Mouse (Mus musculus): ENCODE measurements around the gene Tmem131l. TPM values are rescaled to one million over a fixed set of nuclear protein-coding genes. Genes with fewer than 3 reads are reported as not detected.

Tmem131l gene
- 10 to 100 TPM in 1 of 2 experiments, 1 to 10 TPM in 1; 8.8 to 18.9 TPM for polyA plus RNA-seq (2012; fragmentation: generic; extraction: Trizol)

GRCm38 (mm10) chr3:84039646-84040475 lies at the start of gene Tmem131l:
Tmem131l (minus strand) TSS chr3:84040175.

Other genes with a start within 250 kb of the Tmem131l start
- gene Tlr2, start 198.4 kb downstream of the Tmem131l start, polyA plus RNA-seq (2012; fragmentation: generic; extraction: Trizol), result 1 to 10 TPM in 1 of 2 experiments, under 1 TPM in 1; 0.98 to 7.3 TPM
- 10 to 100 TPM in 1 of 2 experiments, 1 to 10 TPM in 1; 2.6 to 11.7 TPM for gene Mnd1, start 115.6 kb upstream of the Tmem131l start, polyA plus RNA-seq (2012; fragmentation: generic; extraction: Trizol)
- gene Gm6525, start 133.9 kb upstream of the Tmem131l start, polyA plus RNA-seq (2012; fragmentation: generic; extraction: Trizol), result under 1 TPM; 0.04 to 0.07 TPM

Data from C3H10T1/2 (cell line).